Mouse (Mus musculus) G1E (cell line): Measurements from ENCODE around the gene Mpg.

Experiments
- CTCF ChIP-seq: IDR thresholded peaks from 2 replicates; pipeline ENCODE4 v1.5.1; 2012; ENCODE audit warnings: low read depth, low read length, inconsistent platforms, mixed read lengths
- POLR2AphosphoS5 ChIP-seq: IDR thresholded peaks from 2 replicates; pipeline ENCODE4 v1.6.1; 2012; ENCODE audit warnings: low read depth, low read length, inconsistent platforms; ENCODE audit not compliant: insufficient replicate concordance

GRCm38 (mm10) chr11:32244064-32244463, 17.8 kb downstream of the Mpg start:
- no peak for TF ChIP-seq CTCF
- TF ChIP-seq POLR2AphosphoS5: no peak
